Mouse (Mus musculus): ENCODE measurements at regions not wholly inside any gene's neighbourhood (a gene's known extent, or its start where the extent isn't known, plus 50 kb on each side); places are given as distances from the start of the nearest gene placed in this dataset.

DNA sequence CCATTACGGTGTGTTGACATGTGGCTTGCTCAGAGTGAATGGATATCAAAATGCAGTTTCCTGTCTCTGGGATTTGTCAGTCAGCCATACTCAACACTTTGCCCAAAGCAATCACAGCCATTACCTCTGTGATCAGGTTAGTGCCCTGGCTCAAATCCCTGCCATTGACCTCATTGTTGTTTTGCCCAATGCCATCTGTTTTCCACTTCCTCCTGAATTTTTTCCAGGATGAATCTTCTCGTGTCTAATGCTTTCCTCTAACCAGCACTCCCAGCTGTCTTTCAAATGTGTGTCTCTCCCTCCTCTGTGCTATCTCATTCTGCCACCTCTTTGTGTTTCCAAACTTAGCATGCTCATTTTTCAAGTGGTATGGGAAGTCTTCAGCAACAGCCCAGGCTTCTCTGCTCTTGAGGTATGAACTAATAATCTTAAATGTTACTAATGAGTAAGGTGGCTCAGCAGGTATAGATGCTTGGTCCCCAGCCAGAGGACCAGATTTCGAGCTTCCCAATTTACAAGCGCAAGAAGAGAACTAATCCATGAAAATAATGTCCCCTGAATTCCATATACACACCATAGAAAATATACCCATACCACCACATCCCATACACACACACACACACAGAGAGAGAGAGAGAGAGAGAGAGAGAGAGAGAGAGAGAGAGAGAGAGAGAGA, 397.2 kb upstream of the Clnk start:
- 0 out of 4 replicates have a peak overlapping the region, but pooled peaks of 1 of the 2 experiments have one; percentile 19 for H3K27ac ChIP-seq (replicated peaks in 1 of 2; ENCODE audit: control insufficient read depth in 1 of 2, insufficient read depth in 1 of 2, low read depth in 2 of 2, low read length in 2 of 2)
- 32% methylated on average over 4 of the region's 4 CpGs for WGBS

DNA sequence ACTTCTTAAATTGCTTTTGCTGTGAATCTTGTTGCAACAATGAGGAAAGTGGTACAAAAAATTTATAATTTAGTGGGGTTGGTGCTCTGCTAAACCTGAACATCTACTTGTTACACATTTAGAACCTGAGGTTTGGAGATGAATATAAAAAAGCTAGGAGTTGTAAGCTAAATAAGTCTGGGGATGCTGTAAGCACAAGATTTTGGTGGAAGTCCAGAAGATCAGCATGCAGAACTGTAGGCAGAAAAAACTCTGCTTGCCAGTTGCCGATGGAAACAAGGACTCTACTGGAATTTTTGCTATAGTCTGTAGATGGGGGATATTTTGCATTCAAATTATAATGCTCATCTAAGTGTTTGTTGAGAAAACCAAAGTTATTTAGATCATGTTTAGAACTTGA, 390.5 kb upstream of the Clnk start:
- Histone ChIP-seq H3K36me3 (ENCODE audit: control insufficient read depth, insufficient read depth, low read length) (no peaks in the 10 kb centered on the region), H3K27ac (replicated peaks in 1 of 2; ENCODE audit: control insufficient read depth in 1 of 2, insufficient read depth in 1 of 2, low read depth in 2 of 2, low read length in 2 of 2) (no peak overlapping the region), H3K4me3 (ENCODE audit: control insufficient read depth in 1 of 2, insufficient read depth in 1 of 2, low read depth in 1 of 2, low read length in 2 of 2) (no peak overlapping the region), H3K27me3 (ENCODE audit: control insufficient read depth, insufficient read depth, low read length) (no peaks in the 10 kb centered on the region), H3K9me3 (ENCODE audit: control insufficient read depth, low read length) (no peaks in the 10 kb centered on the region), H3K4me2 (ENCODE audit: low read length) (no peak overlapping the region), H3K9ac (ENCODE audit: low read length) (no peak overlapping the region), H3K4me1 (ENCODE audit: control insufficient read depth in 2 of 2, insufficient read depth in 2 of 2, low read length in 2 of 2) (no peaks in the 10 kb centered on the region)
- 77% methylated on average over 1 of the region's 1 CpGs for WGBS
- no peak for ATAC-seq (ENCODE audit: insufficient number of reproducible peaks, insufficient read depth, low FRiP score, low read depth)

More for the DNA sequence above, 397.2 kb upstream of the Clnk start:
- Histone ChIP-seq H3K4me2 (ENCODE audit: low read length) (no peak overlapping the region), H3K9ac (ENCODE audit: low read length) (no peak overlapping the region), H3K9me3 (ENCODE audit: control insufficient read depth, low read length) (no peaks in the 10 kb centered on the region), H3K4me3 (ENCODE audit: control insufficient read depth in 1 of 2, insufficient read depth in 1 of 2, low read depth in 1 of 2, low read length in 2 of 2) (no peak overlapping the region), H3K4me1 (ENCODE audit: control insufficient read depth in 2 of 2, insufficient read depth in 2 of 2, low read length in 2 of 2) (peaks cover 0 to 9% of the 10 kb centered on the region in 2 experiments; a peak in 2 of 4 replicates), H3K27me3 (ENCODE audit: control insufficient read depth, insufficient read depth, low read length) (no peaks in the 10 kb centered on the region), H3K36me3 (ENCODE audit: control insufficient read depth, insufficient read depth, low read length) (no peaks in the 10 kb centered on the region)
- ATAC-seq (ENCODE audit: insufficient number of reproducible peaks, insufficient read depth, low FRiP score, low read depth), result no peak

DNA sequence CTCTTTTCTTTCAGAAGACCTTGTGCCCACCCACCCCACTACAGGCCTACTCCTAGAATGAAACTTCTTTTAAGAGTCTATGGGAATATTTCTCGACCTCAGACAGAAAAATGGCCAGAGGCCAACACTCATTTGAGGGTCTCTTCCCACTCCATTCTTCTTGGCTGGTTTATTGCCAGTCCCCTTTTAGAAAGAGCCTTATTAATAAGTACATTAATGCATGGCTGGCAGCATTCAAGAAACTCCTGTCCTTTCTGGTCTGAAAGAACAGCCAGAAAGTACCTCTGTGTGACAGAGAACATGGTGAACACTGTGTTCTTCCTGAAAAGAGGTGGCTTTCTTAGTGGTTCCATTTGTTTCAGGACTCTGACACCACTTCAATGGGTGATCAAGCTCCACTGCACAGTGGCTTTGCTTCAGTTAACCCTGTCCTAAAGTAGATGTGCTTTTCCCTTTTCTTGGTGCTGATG, 384.1 kb upstream of the Clnk start:
- H3K36me3 ChIP-seq (ENCODE audit: control insufficient read depth, insufficient read depth, low read length), result no peaks in the 10 kb centered on the region
- ATAC-seq (ENCODE audit: insufficient number of reproducible peaks, insufficient read depth, low FRiP score, low read depth), result no peak
- H3K27me3 ChIP-seq (ENCODE audit: control insufficient read depth, insufficient read depth, low read length), result no peaks in the 10 kb centered on the region
- H3K4me2 ChIP-seq (ENCODE audit: low read length), result no peak overlapping the region
- H3K27ac ChIP-seq (replicated peaks in 1 of 2; ENCODE audit: control insufficient read depth in 1 of 2, insufficient read depth in 1 of 2, low read depth in 2 of 2, low read length in 2 of 2), result no peak overlapping the region
- no peaks in the 10 kb centered on the region for H3K9me3 ChIP-seq (ENCODE audit: control insufficient read depth, low read length)
- H3K9ac ChIP-seq (ENCODE audit: low read length), result no peak overlapping the region
- no peaks in the 10 kb centered on the region for H3K4me1 ChIP-seq (ENCODE audit: control insufficient read depth in 2 of 2, insufficient read depth in 2 of 2, low read length in 2 of 2)
- 42% methylated on average over 1 of the region's 1 CpGs for WGBS
- H3K4me3 ChIP-seq (ENCODE audit: control insufficient read depth in 1 of 2, insufficient read depth in 1 of 2, low read depth in 1 of 2, low read length in 2 of 2), result no peak overlapping the region

DNA sequence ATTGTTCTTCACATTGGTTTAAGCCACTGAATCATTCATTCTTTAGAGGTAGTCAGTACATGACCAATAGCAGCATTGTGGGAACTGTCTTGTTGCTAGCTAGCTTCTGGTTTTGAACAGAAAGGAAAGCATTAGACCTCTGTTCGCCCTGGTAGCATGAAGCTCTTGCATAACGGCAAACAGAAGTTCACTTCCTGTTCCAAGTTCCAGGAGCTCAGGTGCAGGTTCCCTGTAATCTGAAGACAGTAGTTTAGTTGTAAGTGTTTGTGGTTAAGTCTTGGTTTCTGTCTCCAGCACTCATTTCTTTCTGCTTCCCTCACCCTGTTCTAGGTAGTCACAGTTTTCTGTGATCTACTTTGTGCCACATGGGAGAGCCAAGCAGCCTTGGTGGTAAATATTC, 381.1 kb upstream of the Clnk start:
- no peaks in the 10 kb centered on the region for H3K9me3 ChIP-seq (ENCODE audit: control insufficient read depth, low read length)

DNA sequence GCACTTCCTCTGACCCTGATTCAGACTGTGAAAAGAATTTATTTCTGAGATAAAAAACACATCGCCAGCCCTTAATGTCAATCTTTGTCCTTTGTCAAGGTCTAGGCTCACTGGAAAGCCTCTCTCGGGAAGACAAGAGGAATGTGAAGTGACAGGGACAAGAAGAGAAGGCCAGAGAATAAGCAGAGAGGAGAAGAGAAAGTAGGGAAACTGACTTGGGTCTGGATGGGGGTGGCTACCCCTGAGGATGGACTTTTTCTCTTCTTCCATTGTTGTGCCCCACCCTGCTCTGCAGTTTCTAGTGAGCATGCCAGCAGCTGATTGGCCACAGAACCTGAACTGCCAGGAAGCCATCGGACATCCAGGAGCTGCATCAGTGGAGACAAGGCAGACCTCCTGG, 375.6 kb upstream of the Clnk start:
- H3K27ac ChIP-seq (replicated peaks in 1 of 2; ENCODE audit: control insufficient read depth in 1 of 2, insufficient read depth in 1 of 2, low read depth in 2 of 2, low read length in 2 of 2), result no peak overlapping the region
- H3K9ac ChIP-seq (ENCODE audit: low read length), result no peak overlapping the region
- no peaks in the 10 kb centered on the region for H3K36me3 ChIP-seq (ENCODE audit: control insufficient read depth, insufficient read depth, low read length)
- peaks cover 0 to 3% of the 10 kb centered on the region in 2 experiments; a peak in 1 of 4 replicates for H3K4me1 ChIP-seq (ENCODE audit: control insufficient read depth in 2 of 2, insufficient read depth in 2 of 2, low read length in 2 of 2)
- H3K9me3 ChIP-seq (ENCODE audit: control insufficient read depth, low read length), result no peaks in the 10 kb centered on the region
- H3K27me3 ChIP-seq (ENCODE audit: control insufficient read depth, insufficient read depth, low read length), result no peaks in the 10 kb centered on the region
- WGBS, result 22% methylated on average over 3 of the region's 3 CpGs
- ATAC-seq (ENCODE audit: insufficient number of reproducible peaks, insufficient read depth, low FRiP score, low read depth), result no peak
- H3K4me2 ChIP-seq (ENCODE audit: low read length), result no peak overlapping the region
- no peak overlapping the region for H3K4me3 ChIP-seq (ENCODE audit: control insufficient read depth in 1 of 2, insufficient read depth in 1 of 2, low read depth in 1 of 2, low read length in 2 of 2)

More for the DNA sequence above, 381.1 kb upstream of the Clnk start:
- H3K27ac ChIP-seq (replicated peaks in 1 of 2; ENCODE audit: control insufficient read depth in 1 of 2, insufficient read depth in 1 of 2, low read depth in 2 of 2, low read length in 2 of 2), result no peak overlapping the region
- no peak overlapping the region for H3K4me2 ChIP-seq (ENCODE audit: low read length)
- no peak overlapping the region for H3K4me3 ChIP-seq (ENCODE audit: control insufficient read depth in 1 of 2, insufficient read depth in 1 of 2, low read depth in 1 of 2, low read length in 2 of 2)
- H3K27me3 ChIP-seq (ENCODE audit: control insufficient read depth, insufficient read depth, low read length), result no peaks in the 10 kb centered on the region
- ATAC-seq (ENCODE audit: insufficient number of reproducible peaks, insufficient read depth, low FRiP score, low read depth), result no peak
- H3K4me1 ChIP-seq (ENCODE audit: control insufficient read depth in 2 of 2, insufficient read depth in 2 of 2, low read length in 2 of 2), result no peaks in the 10 kb centered on the region
- WGBS, result 87% methylated on average over 2 of the region's 2 CpGs
- H3K9ac ChIP-seq (ENCODE audit: low read length), result no peak overlapping the region
- H3K36me3 ChIP-seq (ENCODE audit: control insufficient read depth, insufficient read depth, low read length), result no peaks in the 10 kb centered on the region

DNA sequence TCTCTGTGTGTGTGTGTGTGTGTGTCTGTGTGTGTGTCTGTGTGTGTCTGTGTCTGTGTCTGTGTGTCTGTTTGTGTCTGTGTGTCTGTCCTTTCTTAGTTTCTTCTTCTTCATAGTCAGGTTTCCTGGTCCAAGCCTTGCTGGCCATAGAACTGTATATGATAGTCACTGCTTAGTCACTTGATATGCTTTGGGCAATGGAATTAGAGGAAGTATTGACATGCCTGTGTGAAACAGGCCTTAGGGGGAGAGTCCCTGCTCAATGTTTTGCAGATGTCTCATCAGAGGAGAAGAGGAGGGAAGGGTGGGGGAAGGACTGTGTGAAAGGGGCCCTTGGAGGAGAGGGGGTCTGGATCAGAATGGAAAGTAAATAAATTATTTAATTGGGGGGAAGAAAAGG, 374.4 kb upstream of the Clnk start:
- no peak for ATAC-seq (ENCODE audit: insufficient number of reproducible peaks, insufficient read depth, low FRiP score, low read depth)
- H3K9ac ChIP-seq (ENCODE audit: low read length), result no peak overlapping the region
- H3K27ac ChIP-seq (replicated peaks in 1 of 2; ENCODE audit: control insufficient read depth in 1 of 2, insufficient read depth in 1 of 2, low read depth in 2 of 2, low read length in 2 of 2), result no peak overlapping the region
- no peak overlapping the region for H3K4me3 ChIP-seq (ENCODE audit: control insufficient read depth in 1 of 2, insufficient read depth in 1 of 2, low read depth in 1 of 2, low read length in 2 of 2)
- H3K36me3 ChIP-seq (ENCODE audit: control insufficient read depth, insufficient read depth, low read length), result no peaks in the 10 kb centered on the region
- H3K9me3 ChIP-seq (ENCODE audit: control insufficient read depth, low read length), result no peaks in the 10 kb centered on the region
- H3K27me3 ChIP-seq (ENCODE audit: control insufficient read depth, insufficient read depth, low read length), result no peaks in the 10 kb centered on the region
- H3K4me2 ChIP-seq (ENCODE audit: low read length), result no peak overlapping the region
- H3K4me1 ChIP-seq (ENCODE audit: control insufficient read depth in 2 of 2, insufficient read depth in 2 of 2, low read length in 2 of 2), result peaks cover 0 to 3% of the 10 kb centered on the region in 2 experiments; a peak in 1 of 4 replicates

DNA sequence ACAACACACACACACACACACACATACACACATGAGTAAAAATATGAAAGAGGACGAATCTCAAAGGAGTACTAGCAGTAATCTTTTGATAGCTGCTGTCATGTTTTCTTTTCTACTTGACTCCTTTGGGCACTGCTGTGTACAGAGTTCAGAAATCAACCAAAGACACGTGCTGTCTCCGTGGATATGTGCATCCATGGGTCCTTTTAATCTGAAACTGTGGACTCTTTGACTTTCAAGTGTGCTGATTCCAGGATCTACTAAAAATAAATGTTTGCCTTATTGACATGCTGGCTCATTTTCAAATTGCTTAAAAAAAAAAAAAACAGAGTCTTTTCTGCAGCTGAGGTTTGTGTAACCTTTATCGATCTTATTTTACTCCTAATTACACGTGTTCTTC, 343.1 kb upstream of the Clnk start:
- Histone ChIP-seq H3K4me2 (ENCODE audit: low read length) (no peak overlapping the region), H3K36me3 (ENCODE audit: control insufficient read depth, insufficient read depth, low read length) (no peaks in the 10 kb centered on the region), H3K9me3 (ENCODE audit: control insufficient read depth, low read length) (no peaks in the 10 kb centered on the region), H3K4me3 (ENCODE audit: control insufficient read depth in 1 of 2, insufficient read depth in 1 of 2, low read depth in 1 of 2, low read length in 2 of 2) (no peak overlapping the region), H3K9ac (ENCODE audit: low read length) (no peak overlapping the region), H3K27me3 (ENCODE audit: control insufficient read depth, insufficient read depth, low read length) (no peaks in the 10 kb centered on the region), H3K27ac (replicated peaks in 1 of 2; ENCODE audit: control insufficient read depth in 1 of 2, insufficient read depth in 1 of 2, low read depth in 2 of 2, low read length in 2 of 2) (no peak overlapping the region), H3K4me1 (ENCODE audit: control insufficient read depth in 2 of 2, insufficient read depth in 2 of 2, low read length in 2 of 2) (no peaks in the 10 kb centered on the region)
- no peak for ATAC-seq (ENCODE audit: insufficient number of reproducible peaks, insufficient read depth, low FRiP score, low read depth)
- WGBS, result 80% methylated on average over 5 of the region's 5 CpGs

DNA sequence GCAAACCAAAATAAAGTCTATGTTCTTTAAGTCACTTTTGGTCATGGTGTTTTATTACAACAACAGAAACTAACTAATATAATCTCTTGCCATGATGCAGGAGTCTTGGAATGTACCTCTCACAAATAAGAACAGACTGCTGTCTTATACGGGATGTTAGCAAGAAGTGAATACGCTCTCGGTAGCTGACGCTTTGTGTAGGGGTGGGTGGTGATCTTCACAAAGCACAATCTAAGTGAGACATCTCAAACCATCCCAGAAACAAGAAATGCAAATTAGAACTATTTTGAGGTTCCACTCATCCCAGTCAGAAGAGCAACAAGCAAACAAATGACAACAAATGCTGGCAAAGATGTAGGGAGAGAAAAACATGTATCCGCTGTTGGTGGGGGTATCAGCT, 339.7 kb upstream of the Clnk start:
- H3K4me1 ChIP-seq (ENCODE audit: control insufficient read depth in 2 of 2, insufficient read depth in 2 of 2, low read length in 2 of 2), result no peaks in the 10 kb centered on the region
- no peak overlapping the region for H3K4me2 ChIP-seq (ENCODE audit: low read length)
- H3K4me3 ChIP-seq (ENCODE audit: control insufficient read depth in 1 of 2, insufficient read depth in 1 of 2, low read depth in 1 of 2, low read length in 2 of 2), result no peak overlapping the region
- H3K27me3 ChIP-seq (ENCODE audit: control insufficient read depth, insufficient read depth, low read length), result no peaks in the 10 kb centered on the region
- no peaks in the 10 kb centered on the region for H3K9me3 ChIP-seq (ENCODE audit: control insufficient read depth, low read length)
- no peaks in the 10 kb centered on the region for H3K36me3 ChIP-seq (ENCODE audit: control insufficient read depth, insufficient read depth, low read length)
- 84% methylated on average over 5 of the region's 5 CpGs for WGBS
- ATAC-seq (ENCODE audit: insufficient number of reproducible peaks, insufficient read depth, low FRiP score, low read depth), result no peak
- H3K9ac ChIP-seq (ENCODE audit: low read length), result no peak overlapping the region
- H3K27ac ChIP-seq (replicated peaks in 1 of 2; ENCODE audit: control insufficient read depth in 1 of 2, insufficient read depth in 1 of 2, low read depth in 2 of 2, low read length in 2 of 2), result no peak overlapping the region

Measured in heart, embryonic 14.5 days (tissue).